Mouse (Mus musculus) T-helper 2 cell (primary cell): Measurements from ENCODE around the gene Abcb8.

Source experiments
- in situ Hi-C: fragments of 300-600 bp; cut with MboI, MseI; formaldehyde crosslinking; loops from one replicate; pipeline ENCODE4 v1.15.1; 2025; ENCODE audit warnings: high pct_unique_total_duplicates

Abcb8 gene

DNA sequence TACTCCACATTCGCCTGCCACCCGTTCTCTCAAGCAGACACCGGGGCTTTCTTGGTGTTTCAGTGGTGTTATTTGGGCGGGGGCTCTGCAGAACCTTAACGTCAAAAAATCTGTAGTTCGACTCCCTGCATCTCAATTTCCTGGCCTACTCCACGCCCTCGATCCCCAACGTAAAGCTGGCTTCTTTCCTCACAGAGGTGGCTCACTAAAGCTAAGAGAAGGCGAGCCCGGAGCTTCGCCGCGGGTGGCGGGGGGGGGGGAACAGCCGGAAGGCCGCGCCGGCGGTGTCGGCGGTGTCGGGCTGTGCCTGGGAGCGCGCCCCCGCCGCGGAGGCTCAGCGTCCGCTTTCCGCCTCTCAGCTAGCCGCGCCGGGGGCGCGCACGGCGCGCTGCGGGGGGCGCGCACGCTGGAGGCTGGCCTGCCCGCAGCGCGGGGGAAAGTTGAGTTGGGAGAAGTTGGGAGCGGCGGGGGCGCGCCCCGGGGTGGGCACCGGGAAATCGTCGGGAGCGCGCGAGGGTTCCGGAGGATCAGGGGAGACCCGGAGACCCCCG lies 31.5 kb downstream of the Abcb8 start:
- in situ Hi-C loops = no loop called here

DNA sequence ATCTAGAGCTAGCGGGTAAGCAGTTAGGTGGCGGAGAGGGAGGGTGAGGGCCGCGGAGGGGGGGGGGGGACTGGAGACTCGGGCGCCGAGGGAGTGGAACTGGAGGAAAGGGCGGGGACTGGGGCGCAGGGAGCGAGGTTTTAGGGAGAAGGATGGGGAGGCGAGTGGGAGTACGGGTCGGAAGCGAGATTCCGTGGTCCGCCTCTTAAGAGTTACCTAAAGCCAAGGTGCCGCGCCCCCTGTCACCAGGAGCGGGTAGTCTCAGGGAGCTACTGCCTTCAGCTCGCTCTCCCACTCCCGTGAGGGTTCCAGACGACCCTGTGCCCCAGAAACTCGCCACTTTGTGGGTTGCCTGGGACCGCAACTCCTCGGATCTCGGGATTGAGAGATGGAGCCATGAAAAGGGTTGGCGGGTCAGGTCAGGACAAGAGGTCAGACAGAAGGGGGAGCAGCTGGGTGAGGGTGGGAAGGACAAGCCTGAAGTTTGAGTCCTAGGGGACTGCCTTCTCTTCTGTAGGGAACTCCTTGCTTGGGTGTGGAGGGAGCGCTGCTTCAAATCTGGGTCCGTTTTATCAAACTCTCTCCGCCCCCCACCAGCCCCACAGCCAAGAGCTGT lies 32.1 kb downstream of the Abcb8 start:
- in situ Hi-C loops = no loop called here

DNA sequence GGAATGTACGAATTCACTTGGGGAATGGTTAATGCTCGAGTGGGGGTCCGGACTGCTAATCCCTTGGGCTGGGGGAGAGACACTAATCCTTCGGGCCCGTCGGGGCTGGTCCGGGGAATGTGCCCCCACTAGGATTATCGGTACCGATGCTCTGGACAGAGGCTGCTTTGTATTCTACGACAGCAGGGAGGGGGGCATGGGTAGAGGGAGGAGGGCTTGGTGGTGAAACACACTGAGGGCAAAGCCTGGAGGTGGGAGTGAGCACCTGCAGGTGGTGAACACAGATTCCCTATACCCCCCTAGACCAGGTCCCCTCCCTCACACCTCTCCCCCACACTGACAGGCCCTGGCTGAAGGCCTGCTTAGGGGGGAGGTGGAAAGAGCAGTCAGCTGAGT lies 32.6 kb downstream of the Abcb8 start:
- in situ Hi-C loops = no loop called here

DNA sequence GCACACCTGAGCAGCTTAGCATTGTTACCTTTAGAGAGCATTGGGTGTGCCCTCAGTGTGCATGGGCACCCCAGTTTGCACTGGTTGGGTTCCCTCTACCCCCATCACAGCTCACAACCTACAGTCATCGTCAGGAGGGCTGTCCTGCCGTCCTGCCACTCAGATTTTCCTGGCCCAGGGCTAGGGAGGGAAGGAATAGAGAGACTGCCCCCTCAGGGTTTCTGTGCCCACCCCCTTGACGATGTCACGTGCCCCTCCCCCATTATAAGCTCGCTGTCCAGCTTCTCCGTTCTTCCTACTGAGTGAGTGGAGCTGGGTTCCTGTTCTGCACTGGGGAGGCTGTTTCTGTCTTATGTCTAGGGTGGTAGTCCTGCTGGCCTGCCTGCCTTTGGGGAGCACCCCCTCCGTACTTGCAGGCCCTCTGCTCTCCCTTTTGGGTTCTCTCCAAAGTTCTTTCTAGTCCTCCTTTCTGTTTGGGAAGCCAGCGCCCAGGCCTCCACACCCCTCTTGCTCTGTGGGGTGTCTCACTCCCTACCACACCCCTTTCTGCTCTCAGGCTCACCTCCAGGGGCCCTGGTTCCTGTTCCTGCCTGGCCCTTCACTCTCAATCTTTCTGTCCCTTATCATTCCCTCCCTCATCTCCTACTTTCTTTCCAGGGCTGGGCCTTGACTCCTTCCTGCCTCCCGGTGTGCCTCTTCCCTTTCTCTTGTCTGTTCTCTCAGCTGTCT lies 33.3 kb downstream of the Abcb8 start:
- in situ Hi-C loops = no loop called here

DNA sequence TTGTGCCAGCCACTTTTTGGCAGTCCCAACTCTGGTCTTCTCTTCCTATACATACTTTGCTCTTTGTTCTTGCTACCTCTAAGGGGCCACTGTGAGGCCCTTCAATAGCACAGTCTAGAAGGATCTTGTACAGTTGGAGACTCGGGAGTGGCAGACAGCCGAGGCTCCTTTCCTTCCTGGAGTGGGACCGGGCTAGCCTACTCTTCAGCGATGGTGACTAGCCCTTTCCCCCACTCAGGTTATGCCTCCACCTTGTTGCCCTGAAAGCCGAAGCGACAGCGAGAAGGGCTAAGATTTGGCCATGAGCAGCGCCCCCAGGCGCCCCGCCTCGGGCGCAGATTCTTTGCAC lies 33.8 kb downstream of the Abcb8 start:
- in situ Hi-C loops = no loop called here

DNA sequence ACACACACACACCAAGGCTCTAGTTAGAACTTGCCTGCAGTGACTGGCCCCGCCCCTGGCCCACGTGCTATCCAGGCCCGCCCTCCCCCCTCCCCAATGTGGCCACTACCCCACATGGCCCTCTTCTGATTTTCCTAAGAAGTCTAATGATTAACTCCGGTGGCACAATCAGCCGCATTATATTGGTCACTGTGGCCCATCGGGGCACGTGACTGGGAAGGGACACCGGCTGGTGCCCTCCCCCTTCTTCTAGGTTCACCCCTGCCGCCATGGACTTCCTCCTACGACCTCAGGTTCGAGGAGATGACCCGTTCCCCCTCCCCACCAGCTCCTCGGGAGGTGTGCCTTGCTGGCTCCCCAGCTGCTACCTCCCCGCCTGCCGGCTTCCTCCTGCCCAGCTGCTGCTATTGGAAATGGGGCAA lies 34.5 kb downstream of the Abcb8 start:
- in situ Hi-C loops = no loop called here

DNA sequence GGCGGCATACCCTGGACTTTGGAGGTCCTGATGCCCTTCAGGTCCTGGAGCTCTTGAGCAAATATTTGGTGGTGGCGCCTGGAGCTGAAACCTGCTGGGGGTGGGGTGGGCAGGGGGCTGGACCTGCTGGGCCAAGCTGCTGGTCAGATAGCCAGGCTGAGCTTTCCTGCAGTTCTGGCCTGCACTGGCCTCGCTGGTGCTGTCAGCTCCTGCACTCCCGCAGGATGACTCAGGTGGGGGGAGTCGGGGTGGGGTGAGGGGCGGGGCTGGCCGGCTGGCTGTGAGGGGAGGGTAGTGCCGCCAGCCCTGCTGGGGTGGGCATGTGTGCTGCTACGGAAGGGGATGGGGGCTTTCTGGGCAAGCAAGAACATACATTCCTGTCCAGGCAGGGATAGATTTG lies 35.1 kb downstream of the Abcb8 start:
- in situ Hi-C loops = no loop called here

DNA sequence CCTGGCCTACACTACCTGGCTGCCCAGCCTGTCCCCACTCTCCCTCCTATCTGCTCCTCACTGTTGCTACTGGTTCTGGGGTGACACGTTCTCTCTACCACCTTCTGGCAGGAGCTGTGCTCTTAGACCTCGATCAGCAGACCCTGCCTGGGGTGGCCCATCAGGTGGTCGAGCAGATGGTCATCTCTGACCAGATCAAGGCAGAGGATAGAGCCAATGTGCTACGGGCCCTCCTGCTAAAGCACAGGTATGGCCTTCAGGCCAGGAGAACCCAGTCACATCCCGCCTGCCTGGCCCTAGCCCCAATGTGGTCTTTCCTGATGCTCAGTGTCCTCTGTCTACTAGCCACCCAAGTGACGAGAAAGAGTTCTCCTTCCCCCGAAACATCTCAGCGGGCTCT lies 40.5 kb downstream of the Abcb8 start:
- in situ Hi-C loops = no loop called here

DNA sequence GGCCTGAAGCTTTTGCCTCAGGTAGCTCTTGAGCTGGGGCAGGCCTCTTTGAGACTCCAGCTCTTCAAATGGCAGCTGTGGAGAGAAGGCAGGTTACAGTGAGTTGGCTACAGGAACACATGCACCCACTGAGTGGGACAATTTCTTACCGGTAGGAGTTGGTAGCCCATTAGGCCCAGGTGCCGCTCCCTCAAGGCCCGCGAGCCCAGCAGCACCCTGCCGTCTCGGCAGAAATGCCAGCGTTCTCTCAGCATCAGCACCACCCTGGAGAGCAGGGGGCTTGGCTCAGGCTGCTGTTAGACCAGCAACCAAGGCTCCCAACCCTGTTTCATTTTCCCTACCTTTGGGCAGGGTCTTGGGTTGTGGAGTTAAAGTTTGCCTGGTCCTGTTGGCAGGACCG lies 47.7 kb downstream of the Abcb8 start:
- in situ Hi-C loops = no loop called here

DNA sequence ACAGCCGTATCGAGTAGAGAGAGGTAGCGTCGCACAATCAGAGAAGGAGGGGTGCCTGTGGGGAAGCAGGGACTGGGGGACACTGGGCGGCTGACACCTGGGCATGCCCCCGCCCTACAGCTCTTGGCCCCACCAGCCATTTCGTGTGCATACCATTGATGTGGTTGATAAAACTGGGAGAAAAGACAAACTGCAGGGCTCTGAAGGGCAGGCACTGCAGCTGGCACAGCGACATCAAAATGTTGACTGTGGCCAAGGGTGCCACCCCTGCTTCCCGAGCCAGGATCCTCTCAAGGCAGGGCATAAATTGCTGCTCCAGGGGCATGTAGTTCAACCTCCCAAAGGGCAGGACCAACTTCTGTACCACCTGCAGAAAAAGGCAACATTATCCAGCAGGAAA lies 48.6 kb downstream of the Abcb8 start:
- in situ Hi-C loops = no loop called here

DNA sequence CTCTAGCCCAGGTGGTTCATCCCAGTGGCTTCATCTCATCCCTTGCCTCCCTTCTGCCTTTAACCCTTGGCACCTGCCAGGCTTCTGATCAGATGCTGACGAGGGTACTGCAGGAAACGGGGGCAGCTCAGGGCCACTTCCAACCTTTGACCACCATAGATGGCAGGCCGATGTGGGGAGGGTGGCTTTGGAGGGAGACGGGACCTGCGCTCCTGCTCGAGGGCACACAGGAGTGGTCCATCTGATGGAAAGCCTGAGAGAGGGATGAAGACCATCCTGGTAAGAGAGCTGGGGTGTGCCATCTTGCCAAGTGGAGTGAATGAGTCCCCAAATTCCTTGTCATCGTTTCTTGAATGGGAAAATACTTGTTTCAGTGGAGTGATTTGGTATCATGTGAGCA lies 49.7 kb downstream of the Abcb8 start:
- in situ Hi-C loops = no loop called here

DNA sequence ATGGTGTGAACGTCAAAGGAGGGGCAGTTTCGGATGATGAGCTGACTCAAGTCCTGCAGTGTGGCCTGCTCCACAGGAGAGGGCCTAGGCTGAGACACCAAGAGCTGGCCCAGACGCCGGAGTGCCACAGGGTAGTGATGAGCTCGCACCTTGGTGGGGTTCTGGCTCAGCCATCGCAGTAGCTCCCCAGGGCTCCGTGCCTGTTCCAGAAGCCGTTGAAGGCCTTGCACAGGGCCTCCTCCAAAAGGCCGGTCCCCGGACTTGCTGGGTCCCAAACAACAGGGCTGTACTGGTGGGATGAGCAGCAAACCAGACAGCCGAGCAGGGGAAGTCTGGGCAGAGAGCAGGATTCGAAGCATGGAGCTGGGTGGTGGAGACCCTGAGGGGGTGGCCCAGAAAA lies 50.5 kb downstream of the Abcb8 start:
- in situ Hi-C loops = no loop called here

DNA sequence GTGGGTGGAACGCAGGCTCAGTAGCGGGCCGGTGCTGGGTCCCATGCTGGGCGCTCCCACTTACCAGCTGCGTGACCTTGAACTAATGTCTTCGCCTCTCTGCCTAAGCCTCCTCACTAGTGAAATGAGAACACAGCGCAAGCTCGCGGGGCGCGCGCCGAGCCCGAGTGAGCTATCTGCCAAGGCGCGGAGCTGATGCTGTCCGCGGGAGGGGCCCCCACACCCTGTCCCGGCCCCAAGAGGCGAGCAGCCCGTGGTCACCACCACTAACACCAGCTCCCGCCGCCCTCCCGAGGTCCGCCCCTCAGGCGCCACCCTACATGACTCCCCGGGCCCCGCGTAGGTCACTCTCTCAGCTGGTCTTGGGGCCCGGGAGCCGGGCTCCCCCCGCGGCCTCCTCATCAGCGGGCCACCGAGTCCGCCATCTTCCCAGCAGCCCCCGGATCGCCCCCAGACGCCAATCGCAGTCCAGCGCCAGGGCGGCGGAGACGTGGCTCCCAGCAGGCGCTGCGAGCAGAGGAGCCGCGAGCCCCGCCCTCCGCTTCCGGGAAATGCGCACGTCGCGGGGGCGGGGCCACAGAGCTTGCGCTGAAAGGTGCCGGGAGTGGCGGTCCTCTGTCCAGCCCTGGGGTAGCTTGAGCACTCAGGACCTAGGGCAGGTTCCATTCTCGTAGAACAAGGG lies 51.4 kb downstream of the Abcb8 start, which contains the start of gene Fastk:
Gene Fastk (minus strand): TSS at position 542 of the 682 bp plus-strand sequence.
- in situ Hi-C loops = no loop called here

DNA sequence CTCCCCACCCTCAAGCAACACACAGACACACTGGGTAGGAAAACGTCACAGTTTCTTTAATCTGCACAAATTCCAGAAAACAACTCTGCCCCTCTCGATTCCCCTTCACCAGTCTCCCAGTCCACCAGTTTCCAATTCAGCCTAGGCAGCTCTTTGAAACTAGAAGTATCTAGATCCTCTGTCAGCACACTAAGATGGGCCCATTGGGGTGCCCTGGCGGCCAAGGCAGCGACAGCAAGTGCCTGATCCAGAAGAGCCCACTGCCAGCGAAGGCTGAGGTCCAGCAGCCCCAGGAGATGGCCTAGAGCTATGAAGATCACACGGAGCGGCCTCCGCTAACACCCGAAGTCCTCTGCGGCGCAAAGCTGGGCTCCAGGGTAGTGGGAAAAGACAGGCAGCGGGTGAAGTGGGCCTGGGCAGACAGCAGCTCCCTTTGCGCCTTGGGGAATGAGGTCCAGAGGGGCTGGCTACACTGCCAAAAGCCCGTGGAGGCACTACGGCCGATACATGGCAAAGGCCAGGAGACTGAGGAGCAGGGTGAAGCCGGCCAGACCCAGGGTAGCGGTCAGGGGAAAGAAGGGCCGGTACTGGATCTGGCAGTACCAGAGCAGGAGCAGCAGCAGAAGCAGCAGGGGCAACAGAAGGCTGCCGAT lies 52.1 kb downstream of the Abcb8 start:
- in situ Hi-C loops = no loop called here

DNA sequence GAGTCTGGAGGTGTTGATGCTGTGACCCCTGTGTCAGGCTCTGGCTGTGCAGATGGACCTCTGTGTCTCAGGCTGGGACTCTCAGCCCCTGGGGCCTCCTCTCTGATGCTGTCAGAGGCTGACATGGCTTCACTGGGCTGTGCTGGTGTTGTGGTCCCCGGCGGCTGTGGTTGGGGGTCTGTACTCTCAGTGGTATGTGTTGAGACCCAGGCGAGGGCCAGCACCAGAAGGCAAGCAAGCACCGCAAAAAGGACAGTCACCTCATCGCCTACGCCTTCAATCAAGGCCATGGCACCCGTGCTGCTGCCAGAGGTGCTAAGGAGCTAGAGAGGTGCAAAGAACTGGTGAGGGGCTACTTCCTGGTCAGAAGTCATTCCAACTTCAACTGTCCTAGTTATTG lies 53.2 kb downstream of the Abcb8 start:
- in situ Hi-C loops = no loop called here

DNA sequence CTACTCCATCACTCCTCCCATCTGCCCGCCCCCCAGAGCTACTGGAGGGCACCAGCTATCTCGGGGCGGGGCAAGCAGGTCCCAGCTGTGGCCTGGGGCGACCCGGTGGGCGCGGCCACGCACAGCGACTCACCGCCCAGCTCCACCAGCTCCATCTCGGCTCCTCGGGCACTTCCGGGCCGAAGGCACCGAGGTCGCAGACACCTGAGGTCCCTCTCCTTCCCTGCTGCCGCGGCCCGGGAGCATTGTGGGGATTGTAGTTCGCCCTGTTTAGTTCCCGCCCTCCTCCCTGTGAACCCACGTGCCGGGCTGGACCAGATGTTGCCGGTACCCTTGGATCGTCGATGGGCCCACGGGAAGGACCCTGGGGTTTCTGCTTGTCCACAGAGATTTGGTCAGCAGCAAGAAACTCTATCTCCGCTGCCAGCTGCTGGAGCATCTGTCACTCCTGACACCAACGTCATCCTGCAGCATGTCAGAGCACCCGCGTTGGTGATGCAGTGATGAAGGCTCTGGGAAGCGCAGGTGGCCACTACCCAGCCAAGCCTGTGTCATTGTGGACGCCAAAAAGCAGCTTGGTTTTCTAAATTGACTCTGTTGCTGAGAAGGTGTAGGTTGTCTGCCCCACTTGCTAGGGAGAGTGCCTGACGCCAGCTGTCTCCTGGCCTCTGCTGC lies 54.3 kb downstream of the Abcb8 start, which contains the start of gene Tmub1:
Gene Tmub1 (minus strand): TSS at position 231 of the 675 bp plus-strand sequence.
- in situ Hi-C loops = no loop called here

DNA sequence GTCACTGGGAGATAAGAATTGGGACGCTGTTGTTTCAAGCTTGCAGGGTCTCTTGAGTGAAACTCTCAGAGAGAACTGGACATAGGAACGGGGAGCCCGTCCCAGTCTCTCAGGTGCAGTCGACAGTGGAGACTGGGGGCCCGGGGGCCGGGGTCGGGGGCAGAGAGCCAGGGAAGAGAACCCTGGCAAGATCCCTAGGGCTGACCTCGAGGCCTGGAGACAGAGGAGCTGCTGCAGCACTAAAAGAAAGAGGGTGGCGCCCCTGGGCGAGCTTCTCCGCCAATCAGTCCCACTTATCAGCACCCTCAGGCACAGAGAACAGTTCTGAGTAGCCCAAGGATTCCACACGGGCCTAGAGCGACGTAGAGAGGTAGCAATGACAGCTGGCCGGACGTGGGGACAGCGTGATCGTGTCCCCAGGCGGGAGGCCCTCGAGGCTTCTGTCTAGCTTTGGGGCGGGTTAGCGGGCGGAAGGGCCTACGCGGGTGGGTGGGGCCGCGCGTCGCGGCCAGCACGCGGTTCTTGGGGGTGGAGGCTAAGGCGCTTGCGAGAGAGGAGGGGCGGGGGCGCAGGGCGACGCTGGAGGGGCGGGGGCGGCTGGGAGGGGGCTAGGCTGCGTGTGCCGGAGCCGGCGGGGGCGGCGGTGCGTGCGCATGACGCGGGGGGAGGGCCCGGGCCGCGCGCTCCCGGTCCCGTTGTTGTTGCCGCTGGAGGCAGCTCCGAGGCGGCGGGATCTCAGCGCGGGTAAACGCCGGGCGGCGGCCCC lies 58.0 kb downstream of the Abcb8 start:
- in situ Hi-C loops = loop anchor here (5.0 kb wide), 1 partner anchor 59 kb away; the partner anchor contains the start of genes Abcb8 and Atg9b

DNA sequence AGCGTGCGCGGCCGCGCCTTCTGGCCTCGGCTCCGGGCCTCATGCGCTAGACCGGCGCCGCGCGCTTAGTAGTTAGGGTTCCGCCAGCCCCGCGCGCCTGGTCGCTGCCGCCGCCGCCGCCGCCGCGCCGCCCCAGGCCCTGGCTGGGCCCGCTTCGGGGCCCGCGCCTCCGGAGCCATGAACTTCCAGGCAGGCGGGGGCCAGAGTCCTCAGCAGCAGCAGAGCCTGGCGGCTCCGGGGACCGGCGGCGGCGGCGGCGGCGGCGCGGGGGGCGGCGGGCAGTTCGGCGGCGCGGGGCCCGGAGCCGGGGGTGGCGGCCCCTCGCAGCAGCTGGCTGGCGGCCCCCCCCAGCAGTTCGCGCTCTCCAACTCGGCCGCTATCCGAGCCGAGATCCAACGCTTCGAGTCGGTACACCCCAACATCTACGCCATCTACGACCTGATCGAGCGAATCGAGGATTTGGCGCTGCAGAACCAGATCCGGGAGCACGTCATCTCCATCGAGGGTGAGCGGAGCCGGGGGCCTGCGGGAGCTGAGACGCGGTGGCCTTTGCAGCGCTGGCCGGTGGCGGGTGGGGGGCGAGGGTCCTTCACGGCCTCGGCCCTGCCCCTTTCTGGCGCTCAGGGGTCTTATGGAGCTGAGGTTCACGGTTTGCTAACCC lies 58.7 kb downstream of the Abcb8 start, which contains the start of gene Agap3:
Gene Agap3 (plus strand): TSS at position 148 of the 661 bp plus-strand sequence.
- in situ Hi-C loops = loop anchor here (5.0 kb wide), 1 partner anchor 60 kb away; the partner anchor contains the start of genes Abcb8 and Atg9b

DNA sequence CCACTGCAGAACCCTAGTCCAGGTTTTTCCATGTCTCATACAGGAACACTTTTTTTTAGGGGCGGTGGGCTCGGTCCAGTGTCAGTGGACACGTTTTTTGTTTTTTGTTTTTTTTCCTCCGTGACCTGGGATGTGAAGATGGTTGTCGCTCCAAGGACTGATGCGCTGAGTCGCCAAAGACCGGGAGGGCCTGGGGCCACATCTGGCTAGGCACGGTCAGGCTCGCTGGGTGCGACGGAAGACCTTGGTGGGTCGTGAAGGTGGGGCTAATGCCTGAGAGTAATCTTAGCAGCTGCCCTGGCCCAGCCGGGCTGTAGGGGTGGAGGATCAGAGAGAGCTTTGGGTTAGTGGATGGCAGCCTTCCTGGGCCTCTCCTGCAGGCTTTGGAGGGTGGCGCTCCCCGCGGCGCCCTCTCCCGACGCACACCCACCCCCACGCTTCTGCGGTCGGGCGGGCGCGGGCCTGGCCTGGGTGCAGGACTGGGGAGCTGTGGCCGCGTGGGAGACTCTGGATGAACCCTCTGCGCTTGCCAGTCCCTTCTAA lies 59.3 kb downstream of the Abcb8 start:
- in situ Hi-C loops = loop anchor here (5.0 kb wide), 1 partner anchor 60 kb away; the partner anchor contains the start of genes Abcb8 and Atg9b
